Mouse (Mus musculus) R1 (cell line): Measurements from ENCODE around the gene Fnbp1l.

Experiments used
- DNase-seq: peaks from one replicate; pipeline ENCODE4 v3.0.0-alpha.2; 2018; ENCODE audit warnings: low read depth, low spot score

Gene Fnbp1l

GRCm38 (mm10) chr3:122606105-122606801, 13.3 kb downstream of the Fnbp1l start:
- no peak for DNase-seq

- no peak for DNase-seq
Measured at GRCm38 (mm10) chr3:122603229-122603628, 16.3 kb downstream of the Fnbp1l start.

- peak; percentile 59 for DNase-seq
Measured at GRCm38 (mm10) chr3:122602370-122602769, 17.1 kb downstream of the Fnbp1l start.

GRCm38 (mm10) chr3:122599291-122599690, 20.2 kb downstream of the Fnbp1l start:
- DNase-seq, result no peak

GRCm38 (mm10) chr3:122590804-122591203, 28.7 kb downstream of the Fnbp1l start:
- DNase-seq, result no peak

GRCm38 (mm10) chr3:122590346-122590745, 29.2 kb downstream of the Fnbp1l start:
- no peak for DNase-seq

GRCm38 (mm10) chr3:122586918-122587641, 32.4 kb downstream of the Fnbp1l start:
- DNase-seq, result no peak

- DNase-seq, result no peak
Measured at GRCm38 (mm10) chr3:122577360-122577759, 42.2 kb downstream of the Fnbp1l start.

GRCm38 (mm10) chr3:122574921-122575320, 44.6 kb downstream of the Fnbp1l start:
- no peak for DNase-seq

GRCm38 (mm10) chr3:122573426-122574286, 45.9 kb downstream of the Fnbp1l start:
- no peak for DNase-seq

- DNase-seq, result no peak
Measured at GRCm38 (mm10) chr3:122566549-122566948, 53.0 kb downstream of the Fnbp1l start.

- DNase-seq, result no peak
Measured at GRCm38 (mm10) chr3:122566112-122566511, 53.4 kb downstream of the Fnbp1l start.

GRCm38 (mm10) chr3:122565285-122565684, 54.2 kb downstream of the Fnbp1l start:
- DNase-seq, result peak; percentile 85

- DNase-seq, result no peak
Measured at GRCm38 (mm10) chr3:122557766-122558165, 61.7 kb downstream of the Fnbp1l start.

GRCm38 (mm10) chr3:122551174-122551573, 68.3 kb downstream of the Fnbp1l start:
- no peak for DNase-seq

- DNase-seq, result no peak
Measured at GRCm38 (mm10) chr3:122547469-122547868, 72.0 kb downstream of the Fnbp1l start.

- no peak for DNase-seq
Measured at GRCm38 (mm10) chr3:122545346-122545745, 74.2 kb downstream of the Fnbp1l start.

GRCm38 (mm10) chr3:122540918-122541317, 78.6 kb downstream of the Fnbp1l start:
- no peak for DNase-seq

GRCm38 (mm10) chr3:122539961-122540690, 79.4 kb downstream of the Fnbp1l start:
- DNase-seq, result peak; percentile 17

- no peak for DNase-seq
Measured at GRCm38 (mm10) chr3:122538851-122539250, 80.7 kb downstream of the Fnbp1l start.

- DNase-seq, result no peak
Measured at GRCm38 (mm10) chr3:122535938-122536703, 83.4 kb downstream of the Fnbp1l start.
